Mouse (Mus musculus): ENCODE data around the gene Vwa3b.

DNA sequence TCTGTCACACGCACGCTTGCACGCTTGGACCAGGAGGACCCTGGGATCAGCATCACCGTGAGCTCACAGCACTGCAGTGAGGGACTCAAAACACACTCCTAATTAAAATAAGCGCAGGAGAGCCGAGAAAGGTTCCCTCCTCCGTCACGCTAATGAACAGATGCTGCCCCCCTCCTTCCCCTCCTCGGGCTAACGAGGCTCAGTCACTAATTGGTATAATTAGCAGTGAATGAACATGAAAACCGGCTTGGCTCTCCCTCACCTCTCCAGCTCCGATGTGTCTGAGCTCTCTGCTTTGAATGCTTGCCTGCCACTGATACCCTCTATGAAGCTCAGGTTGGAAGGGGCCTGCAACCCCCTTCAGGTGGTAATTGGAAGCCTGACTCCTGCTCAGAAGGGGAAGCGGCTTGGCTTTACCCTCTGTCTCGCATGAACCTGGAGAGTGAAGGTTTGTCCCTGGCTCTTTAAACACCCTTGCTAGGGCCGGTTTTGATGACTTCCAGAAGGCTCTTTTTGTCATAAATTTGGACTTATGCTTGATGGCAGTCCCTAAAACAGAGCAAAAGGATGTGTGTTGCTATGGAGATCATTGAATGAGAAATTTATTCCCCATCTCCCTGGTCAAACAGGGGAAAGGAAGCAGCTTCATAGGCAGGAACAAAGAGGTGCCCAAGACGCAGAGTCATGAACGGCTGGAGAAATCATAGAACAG is 71.1 kb downstream of the Vwa3b start:
- no peak for TF ChIP-seq EP300 (optimal IDR thresholded peaks at IDR 0.05)
- TF ChIP-seq CTCF (IDR thresholded peaks at IDR 0.05; ENCODE audit: low read depth): no peak
